Mouse (Mus musculus) liver, postnatal 0 days (tissue): ENCODE data around the gene Agt.

Experiments used
- CTCF ChIP-seq: sonication (generic); IDR thresholded peaks from 2 replicates; pipeline ENCODE4 v1.5.1; 2016; ENCODE audit warnings: antibody characterized with exemption, low read depth
- EP300 ChIP-seq: IDR thresholded peaks from 2 replicates; pipeline ENCODE4 v1.6.1; 2016; ENCODE audit warnings: antibody characterized with exemption, low read depth, mild to moderate bottlenecking

- no peak for TF ChIP-seq CTCF
- no peak for TF ChIP-seq EP300
Measured at GRCm38 (mm10) chr8:124516525-124516924, 53.0 kb downstream of the Agt start.
